Mouse (Mus musculus): ENCODE measurements at regions not wholly inside any gene's neighbourhood (a gene's known extent, or its start where the extent isn't known, plus 50 kb on each side); places are given as distances from the start of the nearest gene placed in this dataset.

DNA sequence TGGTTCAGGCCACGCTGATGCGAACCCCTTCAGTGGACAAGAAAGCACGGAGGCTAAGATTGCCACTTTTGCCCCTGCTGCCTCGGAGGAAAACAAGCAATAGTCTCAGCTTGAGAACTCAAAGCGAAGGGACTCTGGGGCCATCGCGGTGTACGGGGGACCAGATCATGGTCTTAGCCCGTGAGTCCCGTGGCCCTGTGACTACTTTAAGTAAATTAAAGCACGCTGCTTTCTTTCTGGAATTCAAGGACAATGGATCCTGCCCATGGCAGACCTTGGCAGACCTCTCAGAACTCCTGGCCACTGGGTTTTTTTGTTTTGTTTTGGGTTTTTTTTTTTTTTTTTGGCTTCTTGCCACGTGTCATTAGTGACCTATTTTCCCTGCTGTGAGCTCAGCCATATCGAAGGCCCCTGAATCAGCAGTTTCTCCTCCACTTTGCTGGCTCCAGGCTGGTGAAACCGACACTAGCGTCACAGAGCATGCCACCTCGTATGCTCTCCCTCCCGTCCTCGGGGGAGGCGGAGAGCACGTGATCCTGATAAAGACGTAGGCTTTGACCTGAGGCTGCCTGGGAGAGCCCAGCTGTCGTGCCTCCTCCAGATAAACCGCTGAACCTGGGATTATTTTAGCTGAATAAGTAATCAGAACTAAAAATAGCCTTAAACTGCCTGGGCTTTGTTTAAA, 174.6 kb downstream of the Cand1 start:
- Histone ChIP-seq H3K27ac (peak overlapping the region; percentile 63), H3K9me3 (no peaks in the 10 kb centered on the region), H3K4me3 (peak overlapping the region; percentile 17; the same call in 1 of the 2 replicates), H3K36me3 (replicated peaks) (no peaks in the 10 kb centered on the region), H3K4me1 (peaks cover 8% of the 10 kb centered on the region; the same call in 1 of the 2 replicates), H3K9ac (no peak overlapping the region), H3K27me3 (replicated peaks) (no peaks in the 10 kb centered on the region), H3K4me2 (peak overlapping the region; percentile 40)
- peak; percentile 91 for ATAC-seq (replicated peaks)
- WGBS: 29% methylated on average over 23 of the region's 23 CpGs

DNA sequence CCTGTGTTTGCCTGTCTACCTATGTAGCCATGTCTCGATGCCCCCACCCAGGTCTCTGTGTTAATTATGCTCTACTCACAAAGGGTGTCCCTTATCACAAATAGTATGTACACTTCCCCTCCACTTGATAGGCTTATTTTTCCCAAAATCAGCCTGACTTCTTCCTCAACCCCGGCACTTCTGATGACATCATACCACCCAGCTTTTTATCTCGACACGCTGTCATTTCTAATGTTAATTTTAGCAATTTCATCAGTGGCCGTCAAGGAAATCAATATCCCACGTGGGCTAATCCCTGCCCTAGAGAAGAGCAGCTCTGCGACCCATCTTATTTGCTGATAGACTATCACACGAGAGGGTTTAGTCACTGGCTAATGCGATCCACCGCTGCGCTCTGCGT, 175.6 kb downstream of the Cand1 start:
- H3K27ac ChIP-seq: no peak overlapping the region
- H3K4me2 ChIP-seq: no peak overlapping the region
- no peak overlapping the region for H3K9ac ChIP-seq
- H3K27me3 ChIP-seq (replicated peaks): no peaks in the 10 kb centered on the region
- 65% methylated on average over 12 of the region's 12 CpGs for WGBS
- H3K4me3 ChIP-seq: no peak overlapping the region
- ATAC-seq (replicated peaks): 0 out of 2 replicates have a peak, but pooled peaks have one; percentile 22
- no peaks in the 10 kb centered on the region for H3K36me3 ChIP-seq (replicated peaks)
- H3K9me3 ChIP-seq: no peaks in the 10 kb centered on the region
- peaks cover 8% of the 10 kb centered on the region; the same call in 1 of the 2 replicates for H3K4me1 ChIP-seq

DNA sequence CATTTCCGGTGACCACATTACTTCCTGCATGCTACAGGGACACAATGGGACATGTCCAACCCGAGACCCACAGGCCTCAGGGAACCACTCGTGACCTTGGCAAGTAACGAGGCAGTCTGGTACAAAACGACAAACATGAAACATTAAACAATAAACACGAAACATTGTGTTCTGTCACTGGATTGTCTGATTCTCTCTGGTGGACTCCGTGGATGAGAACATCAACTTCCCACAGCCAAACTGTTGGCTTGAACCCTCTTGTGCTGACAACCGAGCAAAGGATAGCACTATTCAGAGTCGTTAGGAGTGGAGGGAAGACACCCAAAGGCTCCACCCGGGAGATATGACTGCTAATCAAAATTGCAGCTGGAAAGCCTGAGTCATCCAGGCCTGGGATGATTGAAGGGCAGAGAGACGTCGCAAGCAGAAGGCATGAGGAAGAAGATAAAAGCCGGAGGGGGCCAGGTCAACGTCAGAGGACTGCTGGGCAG, 176.6 kb downstream of the Cand1 start:
- Histone ChIP-seq H3K4me2 (no peak overlapping the region), H3K4me3 (no peak overlapping the region), H3K4me1 (peaks cover 8% of the 10 kb centered on the region; the same call in 1 of the 2 replicates), H3K27me3 (replicated peaks) (no peaks in the 10 kb centered on the region), H3K27ac (no peak overlapping the region), H3K36me3 (replicated peaks) (no peaks in the 10 kb centered on the region), H3K9me3 (no peaks in the 10 kb centered on the region), H3K9ac (no peak overlapping the region)
- no peak for ATAC-seq (replicated peaks)
- 86% methylated on average over 14 of the region's 14 CpGs for WGBS

DNA sequence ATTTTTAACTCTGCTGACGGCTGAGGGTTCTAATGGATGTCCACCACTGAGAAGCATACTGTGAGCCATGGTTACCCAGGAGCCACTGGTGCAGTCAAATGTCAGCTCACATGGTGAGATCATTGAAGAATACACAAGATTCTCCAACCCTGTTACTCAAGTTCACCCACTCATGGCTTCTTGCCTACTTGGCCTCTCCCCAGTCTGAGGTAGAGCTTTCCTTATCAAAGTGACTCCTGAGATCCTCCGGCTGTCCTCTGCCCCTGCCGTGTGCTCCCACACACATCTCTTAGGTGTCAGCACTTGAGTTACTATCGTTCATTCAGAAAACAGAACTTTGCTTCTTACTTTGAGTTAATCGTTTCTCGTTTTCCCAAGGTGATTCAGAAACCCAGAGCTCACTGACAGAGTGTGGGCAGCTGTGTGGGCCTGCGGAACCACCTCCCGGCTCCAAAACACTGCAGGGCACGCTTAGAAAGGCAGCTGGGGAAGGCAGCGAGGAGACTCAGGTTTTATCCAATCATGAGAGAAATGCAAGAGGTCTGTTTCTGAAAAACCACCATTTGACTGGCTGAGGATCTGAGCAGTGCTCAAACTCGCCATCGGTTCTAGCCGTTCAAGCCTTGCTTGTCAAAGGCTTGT, 177.8 kb downstream of the Cand1 start:
- H3K36me3 ChIP-seq (replicated peaks): no peaks in the 10 kb centered on the region
- H3K27me3 ChIP-seq (replicated peaks): no peaks in the 10 kb centered on the region
- WGBS: 89% methylated on average over 13 of the region's 13 CpGs
- no peak for ATAC-seq (replicated peaks)
- H3K9me3 ChIP-seq: no peaks in the 10 kb centered on the region
- no peak overlapping the region for H3K4me3 ChIP-seq
- no peak overlapping the region for H3K9ac ChIP-seq
- H3K4me1 ChIP-seq: peaks cover 8% of the 10 kb centered on the region; the same call in 1 of the 2 replicates
- no peak overlapping the region for H3K4me2 ChIP-seq
- no peak overlapping the region for H3K27ac ChIP-seq

DNA sequence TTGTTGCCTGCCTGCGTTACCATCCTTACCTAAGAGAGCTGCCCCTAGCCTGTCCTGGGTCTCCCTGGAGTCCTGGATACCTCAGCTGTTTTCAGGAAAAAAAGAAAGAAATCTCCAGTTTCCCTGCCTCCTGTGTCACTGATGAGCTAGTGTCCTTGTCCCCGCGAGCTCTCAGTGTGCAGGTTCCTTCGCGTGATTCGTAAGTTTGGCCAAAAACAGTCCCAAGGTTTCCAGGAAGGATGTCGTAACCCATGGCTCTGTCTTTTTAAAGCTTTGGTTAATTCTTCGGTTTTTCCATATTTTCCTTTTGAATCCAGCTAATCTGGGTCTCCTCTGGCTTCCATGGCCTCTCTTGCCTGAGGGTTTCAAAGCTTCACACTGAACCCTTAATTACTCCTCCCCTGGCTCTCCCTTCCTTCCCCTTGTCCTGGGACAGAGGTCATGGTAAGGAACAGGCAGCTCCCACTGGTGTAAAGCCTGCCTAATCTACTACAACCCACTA, 178.5 kb downstream of the Cand1 start:
- 90% methylated on average over 8 of the region's 8 CpGs for WGBS
- Histone ChIP-seq H3K4me1 (peaks cover 8% of the 10 kb centered on the region; the same call in 1 of the 2 replicates), H3K9ac (no peak overlapping the region), H3K9me3 (no peaks in the 10 kb centered on the region), H3K4me2 (no peak overlapping the region), H3K27me3 (replicated peaks) (no peaks in the 10 kb centered on the region), H3K4me3 (no peak overlapping the region), H3K27ac (no peak overlapping the region), H3K36me3 (replicated peaks) (no peaks in the 10 kb centered on the region)
- no peak for ATAC-seq (replicated peaks)

DNA sequence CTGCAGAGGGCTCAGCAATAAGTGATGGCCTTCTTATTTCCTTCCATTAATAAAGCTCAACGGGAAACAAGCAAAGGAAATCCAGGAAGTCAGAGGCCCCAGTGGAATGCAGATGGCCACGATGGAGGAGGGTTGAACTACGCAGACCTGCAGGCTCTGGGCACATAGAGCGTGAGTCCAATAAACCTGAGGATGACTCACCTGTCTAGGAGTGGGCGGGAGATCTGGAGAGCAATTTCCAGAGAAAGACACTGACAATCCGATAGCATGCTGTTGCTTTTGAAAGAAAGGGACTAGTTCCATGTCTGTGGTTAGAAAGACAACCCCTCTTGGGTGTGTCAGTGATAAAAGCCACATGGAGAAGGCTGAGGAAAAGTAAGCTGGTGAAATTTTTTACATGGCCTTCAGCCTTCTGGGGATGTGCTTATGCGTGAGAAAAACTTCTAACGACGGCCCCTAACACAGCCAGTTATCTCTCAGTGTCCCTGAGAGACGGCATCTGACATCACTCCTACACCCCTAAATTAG, 181.3 kb downstream of the Cand1 start:
- WGBS: 91% methylated on average over 10 of the region's 10 CpGs
- no peaks in the 10 kb centered on the region for H3K36me3 ChIP-seq (replicated peaks)
- H3K27ac ChIP-seq: no peak overlapping the region

DNA sequence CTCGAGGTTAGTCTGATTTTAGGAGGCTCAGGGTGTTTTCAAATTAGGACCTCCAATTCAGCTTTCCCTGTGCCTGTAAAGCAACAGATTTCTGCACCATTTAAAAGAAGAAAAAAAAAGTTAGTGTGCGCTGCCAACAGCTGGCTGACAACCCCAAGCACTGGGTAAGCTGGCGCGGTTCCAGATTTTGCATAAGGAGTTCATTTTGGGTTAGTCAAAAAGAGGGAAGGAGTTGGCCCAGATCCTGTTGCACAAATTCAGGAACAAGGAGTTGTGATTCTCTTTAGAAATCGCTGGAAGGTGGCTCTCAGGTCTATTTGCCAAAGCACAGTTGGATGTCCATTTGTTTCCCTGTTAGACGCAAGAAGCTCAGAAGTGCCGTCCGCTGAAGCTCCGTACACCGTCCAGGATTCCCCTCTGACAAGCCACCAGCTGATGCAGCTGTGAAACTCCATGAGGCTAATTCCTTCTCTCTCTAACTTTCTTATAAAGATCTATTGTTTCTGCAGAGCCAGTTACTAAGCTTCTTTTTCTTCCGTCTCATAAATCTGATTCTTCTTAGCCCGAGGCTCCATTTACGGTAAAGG, 184.6 kb downstream of the Cand1 start:
- Histone ChIP-seq H3K4me3 (no peak overlapping the region), H3K9me3 (no peaks in the 10 kb centered on the region), H3K36me3 (replicated peaks) (no peaks in the 10 kb centered on the region), H3K4me2 (no peak overlapping the region), H3K4me1 (0 out of 2 replicates have a peak, but pooled peaks cover 3% of the 10 kb centered on the region), H3K27ac (no peak overlapping the region), H3K9ac (no peak overlapping the region), H3K27me3 (replicated peaks) (no peaks in the 10 kb centered on the region)
- WGBS: 56% methylated on average over 13 of the region's 13 CpGs
- no peak for ATAC-seq (replicated peaks)

More for the DNA sequence above, 181.3 kb downstream of the Cand1 start:
- Histone ChIP-seq H3K9ac (no peak overlapping the region), H3K4me3 (no peak overlapping the region), H3K9me3 (no peaks in the 10 kb centered on the region), H3K4me1 (no peaks in the 10 kb centered on the region), H3K27me3 (replicated peaks) (no peaks in the 10 kb centered on the region), H3K4me2 (no peak overlapping the region)
- ATAC-seq (replicated peaks): no peak

DNA sequence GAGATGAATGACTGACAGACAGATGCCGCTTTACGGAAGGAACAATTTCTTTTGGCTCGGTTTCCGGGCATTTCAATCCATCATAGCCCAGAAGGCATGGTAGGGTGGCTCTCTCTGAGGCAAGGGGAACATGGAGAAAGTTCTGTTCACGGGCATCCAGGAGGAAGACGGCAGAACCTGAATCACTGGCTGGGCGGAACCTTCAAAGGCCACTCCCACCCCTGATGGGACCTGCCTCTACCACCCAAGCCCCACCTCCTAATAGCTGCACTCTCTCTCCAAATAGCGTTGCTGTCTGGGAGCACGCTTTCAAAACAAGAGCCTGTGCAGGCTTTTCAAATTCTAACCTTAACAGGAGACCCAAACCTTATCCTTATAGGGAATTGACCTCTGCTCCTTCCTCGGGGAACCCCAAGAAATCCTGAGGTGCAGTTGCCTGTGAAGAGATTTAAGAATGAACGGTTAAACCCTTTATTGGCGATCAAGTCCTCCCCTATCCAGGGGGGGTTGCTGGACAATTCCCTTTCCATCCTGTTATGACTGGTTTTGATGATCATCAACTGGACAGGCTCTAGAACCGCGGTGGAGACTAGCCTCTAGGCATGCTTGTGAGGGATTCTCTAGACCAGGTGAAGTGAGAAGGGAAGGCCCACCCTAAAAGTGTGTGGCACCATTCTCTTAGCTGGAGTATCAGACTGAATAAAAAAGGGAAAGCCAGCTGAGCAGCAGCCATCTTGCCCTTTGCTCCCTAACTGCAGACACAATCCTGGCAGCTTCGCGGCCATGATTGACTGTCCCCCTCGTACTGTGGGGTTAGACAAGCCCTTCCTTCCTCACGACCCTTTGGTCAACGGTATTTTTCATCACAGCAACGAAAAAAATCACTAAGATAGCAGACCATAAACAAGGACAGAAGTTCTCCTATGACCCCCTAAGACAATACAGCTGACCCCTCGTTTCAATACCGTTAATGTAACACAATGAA, 184.5 kb upstream of the Dyrk2 start:
- WGBS: 84% methylated on average over 22 of the region's 22 CpGs
- Histone ChIP-seq H3K4me2 (no peak overlapping the region), H3K9me3 (no peaks in the 10 kb centered on the region), H3K36me3 (replicated peaks) (no peaks in the 10 kb centered on the region), H3K27ac (no peak overlapping the region), H3K4me1 (0 out of 2 replicates have a peak, but pooled peaks cover 3% of the 10 kb centered on the region), H3K9ac (no peak overlapping the region), H3K4me3 (no peak overlapping the region), H3K27me3 (replicated peaks) (no peaks in the 10 kb centered on the region)
- no peak for ATAC-seq (replicated peaks)

DNA sequence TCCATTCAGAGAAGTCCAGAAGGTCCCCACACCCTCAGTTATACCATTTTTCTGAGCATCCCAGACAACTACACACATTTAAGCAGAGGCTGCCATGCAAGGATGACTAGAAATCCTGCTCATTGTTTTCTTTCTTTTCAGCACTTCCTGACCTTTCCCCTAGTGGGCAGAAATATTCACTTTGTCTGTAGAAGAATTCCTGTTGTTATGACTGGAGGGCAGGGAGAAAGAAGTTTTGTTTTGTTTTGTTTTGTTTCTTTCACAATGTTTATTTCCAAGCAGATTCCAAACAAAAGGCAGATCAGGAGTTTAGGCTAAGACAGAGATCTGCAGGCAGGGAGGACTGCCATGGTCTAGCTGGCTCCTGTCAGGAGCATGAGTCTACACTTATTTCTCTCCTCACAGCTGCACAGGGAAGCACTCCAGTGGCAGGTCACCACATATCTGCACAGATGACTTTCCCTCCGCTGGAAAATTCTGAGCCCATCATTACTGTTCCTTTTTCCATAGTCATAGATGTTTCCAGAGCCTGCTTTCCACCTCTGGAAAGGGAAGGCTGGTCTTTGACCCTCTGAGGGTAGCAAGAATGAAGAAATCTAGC, 182.5 kb upstream of the Dyrk2 start:
- Histone ChIP-seq H3K9me3 (no peaks in the 10 kb centered on the region), H3K27me3 (replicated peaks) (no peaks in the 10 kb centered on the region), H3K9ac (no peak overlapping the region), H3K4me2 (no peak overlapping the region), H3K4me1 (0 out of 2 replicates have a peak, but pooled peaks cover 3% of the 10 kb centered on the region), H3K27ac (no peak overlapping the region), H3K36me3 (replicated peaks) (no peaks in the 10 kb centered on the region), H3K4me3 (no peak overlapping the region)
- ATAC-seq (replicated peaks): no peak
- WGBS: 77% methylated on average over 1 of the region's 1 CpGs

DNA sequence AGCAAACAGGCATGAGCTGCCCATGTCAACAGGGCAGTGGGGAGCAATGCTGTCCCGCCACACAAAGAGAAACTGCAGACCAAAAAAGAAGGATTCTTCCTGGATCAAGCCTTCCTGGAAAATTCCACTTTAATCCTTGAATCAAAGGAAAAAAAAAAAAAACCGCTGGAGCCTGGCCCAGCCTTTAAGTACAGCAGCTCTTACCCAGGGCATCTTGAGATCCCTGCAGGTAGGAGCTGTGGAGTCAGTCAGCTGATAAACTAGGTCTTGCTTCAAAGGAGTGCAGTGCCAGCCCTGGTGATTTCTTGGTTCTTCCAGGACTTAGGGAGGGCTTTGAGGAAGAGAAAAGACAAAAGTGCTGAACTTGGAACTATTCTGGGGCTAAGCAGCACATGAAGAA, 181.6 kb upstream of the Dyrk2 start:
- no peak overlapping the region for H3K9ac ChIP-seq
- 0 out of 2 replicates have a peak, but pooled peaks cover 3% of the 10 kb centered on the region for H3K4me1 ChIP-seq
- H3K4me2 ChIP-seq: no peak overlapping the region
- 37% methylated on average over 2 of the region's 2 CpGs for WGBS
- no peaks in the 10 kb centered on the region for H3K9me3 ChIP-seq
- no peaks in the 10 kb centered on the region for H3K27me3 ChIP-seq (replicated peaks)
- no peaks in the 10 kb centered on the region for H3K36me3 ChIP-seq (replicated peaks)
- H3K27ac ChIP-seq: no peak overlapping the region
- H3K4me3 ChIP-seq: no peak overlapping the region
- ATAC-seq (replicated peaks): no peak

DNA sequence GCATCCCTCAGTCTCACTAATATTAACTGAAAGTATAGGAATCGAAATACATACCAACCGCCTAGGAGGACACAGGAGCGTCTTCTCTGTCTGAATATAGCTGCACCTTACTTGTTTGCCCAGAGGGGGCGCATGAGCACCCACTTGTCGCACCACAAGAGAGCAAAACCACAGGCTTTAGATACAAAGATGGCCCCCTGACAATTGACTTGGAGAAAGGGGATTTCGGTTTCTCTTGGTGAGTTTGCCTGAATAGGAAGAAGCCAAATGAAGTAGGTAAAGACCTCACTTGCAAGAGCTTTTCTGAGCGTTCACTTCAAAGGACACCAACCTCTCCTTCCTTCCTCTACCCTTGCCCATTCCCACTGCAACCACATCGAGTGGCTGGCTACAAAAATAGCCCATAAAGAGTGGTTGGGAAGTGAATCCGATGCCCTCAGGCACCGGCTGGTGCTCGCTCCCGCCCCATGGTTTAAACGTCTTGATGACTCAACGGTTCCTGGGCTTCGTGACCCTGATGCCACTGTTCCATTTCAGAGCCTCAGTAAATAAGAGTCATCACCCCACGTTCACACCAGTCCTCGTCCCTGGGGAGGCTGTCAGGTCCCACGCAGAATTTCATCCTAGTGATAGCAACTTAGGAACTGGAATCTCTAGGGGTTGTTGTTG, 180.1 kb upstream of the Dyrk2 start:
- ATAC-seq (replicated peaks): no peak
- 83% methylated on average over 18 of the region's 18 CpGs for WGBS
- H3K4me2 ChIP-seq: no peak overlapping the region
- H3K36me3 ChIP-seq (replicated peaks): no peaks in the 10 kb centered on the region
- no peaks in the 10 kb centered on the region for H3K9me3 ChIP-seq
- no peak overlapping the region for H3K4me3 ChIP-seq
- H3K27ac ChIP-seq: no peak overlapping the region
- no peak overlapping the region for H3K9ac ChIP-seq
- H3K27me3 ChIP-seq (replicated peaks): no peaks in the 10 kb centered on the region
- 0 out of 2 replicates have a peak, but pooled peaks cover 3% of the 10 kb centered on the region for H3K4me1 ChIP-seq

Measured in midbrain, embryonic 15.5 days (tissue).